ENCODE assay signal across 10 mouse cellular contexts in genomic region chr10:18070144-18070543, GRCm38 (mm10). TPM values are rescaled to one million over a fixed set of nuclear protein-coding genes. Genes with fewer than 3 reads are reported as not detected.
A peak's percentile ranks its signal among the peaks of the same experiment; 100 is the strongest.
DNase-seq lines count a peak whose midpoint lies in the region; ATAC-seq lines count a peak whose summit lies in the region.
"Had no signal": no experiment of that assay in that cellular context is flagged by ENCODE, and none has a peak within 500 bp of the region (broad histone marks: within the 10 kb centered on the region; RNA-seq: fewer than 3 reads in every experiment).

No protein-coding gene starts in this region.

- ATAC-seq in heart, embryonic 12.5 days (ENCODE audit: insufficient number of reproducible peaks, low FRiP score) = no peak

- no peak overlapping the region for H3K4me3 ChIP-seq in heart, embryonic 12.5 days
- H3K4me3 ChIP-seq: embryonic facial prominence, embryonic 12.5 days; limb, embryonic 13.5 days had no signal

- no peaks in the 10 kb centered on the region for H3K27me3 ChIP-seq in heart, embryonic 12.5 days (replicated peaks)
- H3K27me3 ChIP-seq: embryonic facial prominence, embryonic 12.5 days; limb, embryonic 13.5 days had no signal

- H3K4me1 ChIP-seq in heart, embryonic 12.5 days (replicated peaks) = peaks cover 61% of the 10 kb centered on the region

- H3K9me3 ChIP-seq in heart, embryonic 12.5 days (replicated peaks) = no peaks in the 10 kb centered on the region
- H3K9me3 ChIP-seq: embryonic facial prominence, embryonic 12.5 days; limb, embryonic 13.5 days had no signal

- 70% methylated on average over 3 of the region's 3 CpGs for WGBS in heart, embryonic 12.5 days

- no peak overlapping the region; the same call in 1 of the 2 replicates for H3K27ac ChIP-seq in heart, embryonic 12.5 days (ENCODE audit: poor library complexity, severe bottlenecking)
- H3K27ac ChIP-seq: embryonic facial prominence, embryonic 12.5 days; limb, embryonic 13.5 days had no signal

- H3K36me3 ChIP-seq in heart, embryonic 12.5 days = no peaks in the 10 kb centered on the region
- H3K36me3 ChIP-seq: embryonic facial prominence, embryonic 12.5 days; limb, embryonic 13.5 days had no signal

- DNase-seq in heart, adult 18-20 months = peak; percentile 35 to 46
- peak; percentile 32 for DNase-seq in Muller cell, postnatal 12 days (ENCODE audit: inconsistent ontology term)
- peak; percentile 51 to 80 for DNase-seq in frontal cortex, adult 2 months (ENCODE audit: extremely low spot score in 1 of 2, low spot score in 1 of 2)
- DNase-seq in layer of hippocampus, postnatal 10 days (ENCODE audit: low spot score in 2 of 2) = peak; percentile 50 to 64
- DNase-seq in right cerebral cortex, postnatal 4 days = peak; percentile 26
- DNase-seq in retina, embryonic 14.5 days (ENCODE audit: low spot score) = no peak
- no peak for DNase-seq in urinary bladder, adult 18-20 months (ENCODE audit: low spot score in 2 of 2)

- H3K4me2 ChIP-seq in heart, embryonic 12.5 days = no peak overlapping the region
- H3K4me2 ChIP-seq: embryonic facial prominence, embryonic 12.5 days; limb, embryonic 13.5 days had no signal

- H3K9ac ChIP-seq in heart, embryonic 12.5 days = no peak overlapping the region
- H3K9ac ChIP-seq: embryonic facial prominence, embryonic 12.5 days; limb, embryonic 13.5 days had no signal

RNA-seq across cellular contexts. Expression of gene Reps1, which starts 14.5 kb away (rescaled TPM):
- total RNA-seq in heart, adult 18-20 months (2021) = 10 to 100 TPM; 29.3 to 32.8 TPM
- polyA plus RNA-seq in heart, embryonic 12.5 days (2016; fragmentation: Nextera tagmentation; extraction: Ambion mirVana) = 20.0 and 20.9 TPM in 2 replicates
- 62.9 and 66.8 TPM in 2 replicates for polyA plus RNA-seq in frontal cortex, adult 2 months (2012; rRNA removed)
- 10 to 100 TPM; 67.2 to 69.7 TPM for total RNA-seq in layer of hippocampus, postnatal 10 days (2021)

RNA-seq across cellular contexts. Expression of gene Abracl, which starts 47.1 kb away (rescaled TPM):
- 10 to 100 TPM; 27.6 to 37.5 TPM for total RNA-seq in heart, adult 18-20 months (2021)
- 205 and 207 TPM in 2 replicates for polyA plus RNA-seq in heart, embryonic 12.5 days (2016; fragmentation: Nextera tagmentation; extraction: Ambion mirVana)
- polyA plus RNA-seq in frontal cortex, adult 2 months (2012; rRNA removed) = 22.5 and 23.2 TPM in 2 replicates
- 10 to 100 TPM; 32.0 to 36.8 TPM for total RNA-seq in layer of hippocampus, postnatal 10 days (2021)

Comparison
In these comparisons a context has a peak if more than half of its experiments do, and no peak if none do; other contexts are left out.
1. DNase-seq: peak in heart, adult 18-20 months (2 of 2), Muller cell, postnatal 12 days (single experiment), frontal cortex, adult 2 months (2 of 2), layer of hippocampus, postnatal 10 days (2 of 2) and right cerebral cortex, postnatal 4 days (single experiment); none in retina, embryonic 14.5 days (single experiment) and urinary bladder, adult 18-20 months (0 of 2).